Mouse (Mus musculus) CH12.LX (cell line): ENCODE data around the gene Wnt5b.

Experiments used
- CHD1 ChIP-seq: IDR thresholded peaks from 2 replicates; pipeline ENCODE4 v1.6.1; 2012; ENCODE audit warnings: low read depth, low read length, improper control_type of control experiment, inconsistent platforms
- E2F4 ChIP-seq: IDR thresholded peaks from 2 replicates; pipeline ENCODE4 v1.6.1; 2011; ENCODE audit warnings: low read depth, low read length, improper control_type of control experiment; ENCODE audit not compliant: insufficient replicate concordance
- EP300 ChIP-seq: IDR thresholded peaks from 2 replicates; pipeline ENCODE4 v1.6.1; 2011; ENCODE audit warnings: low read length, improper control_type of control experiment
- NRF1 ChIP-seq: IDR thresholded peaks from 2 replicates; pipeline ENCODE4 v1.6.1; 2014; ENCODE audit warnings: low read depth, mild to moderate bottlenecking, inconsistent platforms, low read length, improper control_type of control experiment, moderate library complexity
- POLR2A ChIP-seq: IDR thresholded peaks from 2 replicates; pipeline ENCODE4 v1.6.1; 2011; ENCODE audit warnings: low read depth, mild to moderate bottlenecking, improper control_type of control experiment, low read length
- RAD21 ChIP-seq: IDR thresholded peaks from 2 replicates; pipeline ENCODE4 v1.6.1; 2011; ENCODE audit warnings: low read depth, mild to moderate bottlenecking, low read length, improper control_type of control experiment, moderate library complexity

GRCm38 (mm10) chr6:119401545-119402304 is 142.4 kb downstream of the Wnt5b start:
- TF ChIP-seq E2F4 (no peak), NRF1 (no peak), POLR2A (no peak), CHD1 (no peak), RAD21 (no peak), EP300 (no peak)
